Mouse (Mus musculus) lung, postnatal 0 days (tissue): ENCODE measurements at regions not wholly inside any gene's neighbourhood (a gene's known extent, or its start where the extent isn't known, plus 50 kb on each side); places are given as distances from the start of the nearest gene placed in this dataset.

Experiments
- CTCF ChIP-seq: IDR thresholded peaks from 2 replicates; pipeline ENCODE4 v1.5.1; 2016; ENCODE audit warnings: antibody characterized with exemption, mild to moderate bottlenecking
- EP300 ChIP-seq: IDR thresholded peaks from 2 replicates; pipeline ENCODE4 v1.6.1; 2016; ENCODE audit warnings: antibody characterized with exemption, mild to moderate bottlenecking, control low read depth

GRCm38 (mm10) chr11:64711801-64712200, 267.0 kb upstream of the Elac2 start:
- TF ChIP-seq CTCF: no peak
- TF ChIP-seq EP300: no peak
